Mouse (Mus musculus): ENCODE data around the gene Mars. TPM values are rescaled to one million over a fixed set of nuclear protein-coding genes. Genes with fewer than 3 reads are reported as not detected.

Mars gene
- total RNA-seq, 1 experiment from 2014 or later, result 187 TPM

- ATAC-seq (replicated peaks; ENCODE audit: low read depth, poor library complexity, severe bottlenecking), result peak; percentile 80
These were observed 27.5 kb upstream of the Mars start for GRCm38 (mm10) chr10:127338930-127339682.

- ATAC-seq (replicated peaks; ENCODE audit: low read depth, poor library complexity, severe bottlenecking), result no peak
These were observed 26.0 kb upstream of the Mars start for GRCm38 (mm10) chr10:127337536-127338099.

GRCm38 (mm10) chr10:127336952-127337351 lies 25.4 kb upstream of the Mars start:
- ATAC-seq (replicated peaks; ENCODE audit: low read depth, poor library complexity, severe bottlenecking), result no peak

- ATAC-seq (replicated peaks; ENCODE audit: low read depth, poor library complexity, severe bottlenecking), result no peak
These were observed 23.7 kb upstream of the Mars start for GRCm38 (mm10) chr10:127335271-127335670.

GRCm38 (mm10) chr10:127333152-127333551 lies 21.6 kb upstream of the Mars start:
- peak; percentile 26; the same call in 1 of the 2 replicates for ATAC-seq (replicated peaks; ENCODE audit: low read depth, poor library complexity, severe bottlenecking)

- ATAC-seq (replicated peaks; ENCODE audit: low read depth, poor library complexity, severe bottlenecking), result no peak
These were observed 20.8 kb upstream of the Mars start for GRCm38 (mm10) chr10:127332211-127332874.

GRCm38 (mm10) chr10:127330212-127330611 lies 18.6 kb upstream of the Mars start:
- no peak for ATAC-seq (replicated peaks; ENCODE audit: low read depth, poor library complexity, severe bottlenecking)

- ATAC-seq (replicated peaks; ENCODE audit: low read depth, poor library complexity, severe bottlenecking), result no peak
These were observed 16.0 kb upstream of the Mars start for GRCm38 (mm10) chr10:127327461-127328145.

GRCm38 (mm10) chr10:127326828-127327227 lies 15.2 kb upstream of the Mars start:
- no peak for ATAC-seq (replicated peaks; ENCODE audit: low read depth, poor library complexity, severe bottlenecking)

- peak; percentile 10; the same call in 1 of the 2 replicates for ATAC-seq (replicated peaks; ENCODE audit: low read depth, poor library complexity, severe bottlenecking)
These were observed 14.6 kb upstream of the Mars start for GRCm38 (mm10) chr10:127326017-127326801.

GRCm38 (mm10) chr10:127325454-127326016 lies 13.9 kb upstream of the Mars start:
- ATAC-seq (replicated peaks; ENCODE audit: low read depth, poor library complexity, severe bottlenecking), result no peak

- ATAC-seq (replicated peaks; ENCODE audit: low read depth, poor library complexity, severe bottlenecking), result peak; percentile 69
These were observed 12.9 kb upstream of the Mars start for GRCm38 (mm10) chr10:127324495-127324894.

GRCm38 (mm10) chr10:127323131-127323855 lies 11.7 kb upstream of the Mars start:
- ATAC-seq (replicated peaks; ENCODE audit: low read depth, poor library complexity, severe bottlenecking), result peak; percentile 66

- ATAC-seq (replicated peaks; ENCODE audit: low read depth, poor library complexity, severe bottlenecking), result no peak
These were observed 11.1 kb upstream of the Mars start for GRCm38 (mm10) chr10:127322669-127323068.

GRCm38 (mm10) chr10:127322178-127322577 lies 10.6 kb upstream of the Mars start:
- no peak for ATAC-seq (replicated peaks; ENCODE audit: low read depth, poor library complexity, severe bottlenecking)

- no peak for ATAC-seq (replicated peaks; ENCODE audit: low read depth, poor library complexity, severe bottlenecking)
These were observed 10.0 kb upstream of the Mars start, which contains the start of gene Arhgap9 for GRCm38 (mm10) chr10:127321621-127322020. Gene Arhgap9 (plus strand): TSS chr10:127321964.

GRCm38 (mm10) chr10:127319969-127320368 lies 8.4 kb upstream of the Mars start:
- no peak for ATAC-seq (replicated peaks; ENCODE audit: low read depth, poor library complexity, severe bottlenecking)

- peak; percentile 75 for ATAC-seq (replicated peaks; ENCODE audit: low read depth, poor library complexity, severe bottlenecking)
These were observed 6.4 kb upstream of the Mars start for GRCm38 (mm10) chr10:127318009-127318408.

GRCm38 (mm10) chr10:127317277-127317676 lies 5.7 kb upstream of the Mars start:
- ATAC-seq (replicated peaks; ENCODE audit: low read depth, poor library complexity, severe bottlenecking), result no peak

Data from common myeloid progenitor, adult 5-6 weeks (primary cell).